Mouse (Mus musculus) forebrain, embryonic 10.5 days (tissue): ENCODE measurements around the gene Hlx. TPM values are rescaled to one million over a fixed set of nuclear protein-coding genes. Genes with fewer than 3 reads are reported as not detected.

Experiments
- DNase-seq: peaks from one replicate; pipeline ENCODE4 v3.0.0-alpha.2; 2017; ENCODE audit warnings: low spot score; ENCODE audit errors: extremely low spot score
- H3K27ac ChIP-seq: fragments of 300-500 bp; sonication (generic); 2 replicates; pipeline ENCODE4 v1.5.1; 2016; ENCODE audit warnings: mild to moderate bottlenecking
- H3K27me3 ChIP-seq: fragments of 300-500 bp; sonication (generic); 2 replicates; pipeline ENCODE4 v1.6.1; 2016; ENCODE audit warnings: mild to moderate bottlenecking; ENCODE audit not compliant: poor library complexity, severe bottlenecking
- H3K36me3 ChIP-seq: fragments of 300-500 bp; sonication (generic); replicated peaks from 2 replicates; pipeline ENCODE4 v1.6.1; 2016; ENCODE audit warnings: mild to moderate bottlenecking, moderate library complexity
- H3K4me1 ChIP-seq: fragments of 300-500 bp; sonication (generic); 2 replicates; pipeline ENCODE4 v1.6.1; 2016
- H3K4me3 ChIP-seq: fragments of 300-500 bp; sonication (generic); 2 replicates; pipeline ENCODE4 v1.5.1; 2016; ENCODE audit warnings: mild to moderate bottlenecking, moderate library complexity
- H3K9me3 ChIP-seq: fragments of 300-500 bp; sonication (generic); 2 replicates; pipeline ENCODE4 v1.6.1; 2016; ENCODE audit warnings: mild to moderate bottlenecking, moderate library complexity
- WGBS: fragments of 180-500 bp; shearing (Covaris S2); methylation state at CpG from one replicate; pipeline ENCODE4 v1.1.7; 2016; 5-methylcytosine and 5-hydroxymethylcytosine counted together
- polyA plus RNA-seq: library from polyadenylated mRNA; unstranded; fragments of >200 nt; fragmentation: Nextera tagmentation; extraction: Ambion mirVana; gene quantifications from 2 replicates; pipeline ENCODE4 v1.2.1, GENCODE M21; 2016

The Hlx gene
- polyA plus RNA-seq, 1 experiment from 2014 or later = 3.2 TPM

GRCm38 (mm10) chr1:184729357-184730140, 2.9 kb downstream of the Hlx start:
- no peaks in the 10 kb centered on the region for H3K9me3 ChIP-seq
- no peak for DNase-seq
- WGBS = 1% methylated on average over 19 of the region's 19 CpGs
- peaks cover 31% of the 10 kb centered on the region for H3K4me1 ChIP-seq
- no peaks in the 10 kb centered on the region for H3K36me3 ChIP-seq
- H3K27me3 ChIP-seq = peaks cover 99% of the 10 kb centered on the region
- H3K4me3 ChIP-seq = peak overlapping the region; percentile 63; the same call in 1 of the 2 replicates
- no peak overlapping the region for H3K27ac ChIP-seq

- WGBS = 5% methylated on average over 6 of the region's 6 CpGs
- Histone ChIP-seq H3K36me3 (no peaks in the 10 kb centered on the region), H3K27ac (no peak overlapping the region), H3K27me3 (peaks cover 99% of the 10 kb centered on the region), H3K4me1 (peaks cover 31% of the 10 kb centered on the region), H3K4me3 (no peak overlapping the region), H3K9me3 (no peaks in the 10 kb centered on the region)
- DNase-seq = no peak
Measured at GRCm38 (mm10) chr1:184728561-184729115, 3.8 kb downstream of the Hlx start.

DNA sequence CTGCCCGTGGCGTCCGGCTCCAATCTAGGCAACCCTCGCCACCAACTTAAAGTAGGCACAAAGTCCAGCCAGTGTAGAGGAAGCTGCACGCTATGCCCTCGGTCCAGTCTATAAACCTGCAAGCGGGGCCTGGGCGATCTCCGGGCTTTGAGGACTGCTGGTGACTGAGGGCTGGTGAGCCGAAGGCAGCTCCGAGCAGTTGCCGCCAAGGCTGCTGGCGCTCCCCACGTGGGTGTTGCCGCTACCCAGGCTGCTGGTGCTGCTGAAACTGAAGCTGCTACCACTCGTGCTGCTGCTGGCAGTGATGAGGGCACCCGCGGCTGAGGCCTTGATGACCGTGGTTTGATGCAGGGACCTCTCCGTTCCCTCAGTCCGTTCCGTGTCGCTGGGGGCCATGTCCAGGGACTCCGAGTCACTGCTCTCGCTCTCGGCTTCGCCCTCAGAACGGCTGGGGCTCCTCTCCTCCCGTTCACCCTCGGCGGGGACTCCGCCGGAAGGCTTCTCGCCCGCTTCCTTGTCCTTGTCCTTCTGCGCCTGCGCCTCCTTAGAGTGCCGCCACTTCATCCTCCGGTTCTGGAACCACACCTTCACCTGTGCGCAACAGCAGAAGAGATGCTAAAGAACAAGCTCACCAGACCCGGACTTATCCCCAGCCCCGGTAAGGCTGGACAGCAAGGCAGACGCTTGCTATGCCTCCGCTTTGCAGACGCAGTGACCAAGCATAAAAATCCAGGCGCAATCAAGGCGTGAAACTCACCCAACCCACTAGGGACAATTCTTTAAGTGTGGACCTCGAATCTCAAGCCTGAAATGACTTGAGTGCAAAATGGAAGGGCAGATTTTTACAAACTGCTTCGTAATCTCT, 4.8 kb downstream of the Hlx start:
- WGBS = 1% methylated on average over 49 of the region's 49 CpGs
- H3K4me3 ChIP-seq = peak overlapping the region; percentile 48

GRCm38 (mm10) chr1:184726576-184727300, 5.7 kb downstream of the Hlx start:
- Histone ChIP-seq H3K27me3 (peaks cover 100% of the 10 kb centered on the region), H3K36me3 (no peaks in the 10 kb centered on the region), H3K9me3 (no peaks in the 10 kb centered on the region), H3K4me3 (peak overlapping the region; percentile 48), H3K27ac (no peak overlapping the region), H3K4me1 (peaks cover 17% of the 10 kb centered on the region)
- no peak for DNase-seq
- WGBS = 2% methylated on average over 16 of the region's 16 CpGs

More for the DNA sequence above, 4.8 kb downstream of the Hlx start:
- H3K4me1 ChIP-seq = peaks cover 23% of the 10 kb centered on the region
- DNase-seq = peak; percentile 69
- H3K27ac ChIP-seq = no peak overlapping the region
- H3K36me3 ChIP-seq = no peaks in the 10 kb centered on the region
- H3K9me3 ChIP-seq = no peaks in the 10 kb centered on the region
- peaks cover 99% of the 10 kb centered on the region for H3K27me3 ChIP-seq

DNA sequence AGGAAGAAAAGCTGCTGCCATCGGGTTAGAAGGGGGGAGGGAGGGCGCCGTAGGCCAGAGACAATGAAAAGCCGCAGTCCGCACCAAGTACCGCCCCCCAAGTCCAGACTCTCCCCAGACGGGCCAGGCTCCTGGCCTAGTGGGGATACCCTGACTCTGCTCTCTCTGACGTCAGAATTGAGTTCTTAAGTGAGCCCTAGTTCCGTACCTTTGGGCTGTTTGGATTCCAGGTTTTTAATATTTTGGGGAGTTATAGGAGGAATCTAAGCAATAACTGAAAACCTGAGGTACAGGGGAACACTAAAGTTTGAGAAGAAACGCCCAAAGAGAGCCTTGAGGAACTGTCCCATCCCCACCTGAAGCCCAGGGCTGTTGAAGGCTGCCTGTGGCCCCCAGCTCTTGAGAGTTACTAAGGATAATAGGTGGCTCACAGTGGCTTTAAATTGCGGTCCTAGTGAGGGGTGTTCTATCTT, 7.1 kb downstream of the Hlx start:
- H3K4me1 ChIP-seq = peaks cover 12% of the 10 kb centered on the region
- H3K27me3 ChIP-seq = peaks cover 100% of the 10 kb centered on the region
- H3K36me3 ChIP-seq = no peaks in the 10 kb centered on the region
- no peak overlapping the region for H3K27ac ChIP-seq
- H3K9me3 ChIP-seq = no peaks in the 10 kb centered on the region
- no peak overlapping the region for H3K4me3 ChIP-seq
- DNase-seq = no peak
- WGBS = under 1% methylated on average over 11 of the region's 11 CpGs

- under 1% methylated on average over 23 of the region's 23 CpGs for WGBS
- H3K27me3 ChIP-seq = peaks cover 100% of the 10 kb centered on the region
- H3K4me1 ChIP-seq = peaks cover 12% of the 10 kb centered on the region
- H3K27ac ChIP-seq = no peak overlapping the region
- H3K9me3 ChIP-seq = no peaks in the 10 kb centered on the region
- no peaks in the 10 kb centered on the region for H3K36me3 ChIP-seq
- no peak overlapping the region for H3K4me3 ChIP-seq
- DNase-seq = no peak
Measured at GRCm38 (mm10) chr1:184724551-184725317, 7.7 kb downstream of the Hlx start.

DNA sequence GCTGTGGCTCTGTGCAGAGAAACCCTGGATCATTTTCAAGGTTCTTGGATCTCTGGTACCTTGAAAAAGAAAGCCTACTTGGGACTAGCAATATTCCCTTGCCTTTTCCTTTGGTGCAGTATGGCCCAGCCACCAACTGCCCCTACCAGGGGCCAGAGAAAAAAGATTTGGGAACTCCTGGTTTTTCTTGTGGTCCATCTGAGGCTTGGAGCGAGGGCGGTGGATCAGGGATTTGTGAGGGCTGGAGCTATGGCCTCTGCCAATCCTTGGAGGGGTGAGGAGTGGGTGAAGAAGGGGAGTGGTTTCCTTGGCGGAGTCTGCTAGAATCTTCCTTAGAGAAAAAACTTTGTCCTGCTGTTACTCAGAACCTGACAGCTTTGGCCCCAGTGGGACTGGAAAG, 8.5 kb downstream of the Hlx start:
- no peak for DNase-seq

GRCm38 (mm10) chr1:184721121-184721520, 11.3 kb downstream of the Hlx start:
- H3K9me3 ChIP-seq = no peaks in the 10 kb centered on the region
- peaks cover 22% of the 10 kb centered on the region for H3K4me1 ChIP-seq
- H3K4me3 ChIP-seq = no peak overlapping the region
- H3K36me3 ChIP-seq = no peaks in the 10 kb centered on the region
- WGBS = 2% methylated on average over 9 of the region's 9 CpGs
- H3K27ac ChIP-seq = no peak overlapping the region
- no peak for DNase-seq
- H3K27me3 ChIP-seq = peaks cover 100% of the 10 kb centered on the region

More for the DNA sequence above, 8.5 kb downstream of the Hlx start:
- WGBS = 4% methylated on average over 3 of the region's 3 CpGs
- no peak overlapping the region for H3K27ac ChIP-seq
- no peak overlapping the region for H3K4me3 ChIP-seq
- peaks cover 100% of the 10 kb centered on the region for H3K27me3 ChIP-seq
- H3K4me1 ChIP-seq = peaks cover 12% of the 10 kb centered on the region
- no peaks in the 10 kb centered on the region for H3K9me3 ChIP-seq
- H3K36me3 ChIP-seq = no peaks in the 10 kb centered on the region

DNA sequence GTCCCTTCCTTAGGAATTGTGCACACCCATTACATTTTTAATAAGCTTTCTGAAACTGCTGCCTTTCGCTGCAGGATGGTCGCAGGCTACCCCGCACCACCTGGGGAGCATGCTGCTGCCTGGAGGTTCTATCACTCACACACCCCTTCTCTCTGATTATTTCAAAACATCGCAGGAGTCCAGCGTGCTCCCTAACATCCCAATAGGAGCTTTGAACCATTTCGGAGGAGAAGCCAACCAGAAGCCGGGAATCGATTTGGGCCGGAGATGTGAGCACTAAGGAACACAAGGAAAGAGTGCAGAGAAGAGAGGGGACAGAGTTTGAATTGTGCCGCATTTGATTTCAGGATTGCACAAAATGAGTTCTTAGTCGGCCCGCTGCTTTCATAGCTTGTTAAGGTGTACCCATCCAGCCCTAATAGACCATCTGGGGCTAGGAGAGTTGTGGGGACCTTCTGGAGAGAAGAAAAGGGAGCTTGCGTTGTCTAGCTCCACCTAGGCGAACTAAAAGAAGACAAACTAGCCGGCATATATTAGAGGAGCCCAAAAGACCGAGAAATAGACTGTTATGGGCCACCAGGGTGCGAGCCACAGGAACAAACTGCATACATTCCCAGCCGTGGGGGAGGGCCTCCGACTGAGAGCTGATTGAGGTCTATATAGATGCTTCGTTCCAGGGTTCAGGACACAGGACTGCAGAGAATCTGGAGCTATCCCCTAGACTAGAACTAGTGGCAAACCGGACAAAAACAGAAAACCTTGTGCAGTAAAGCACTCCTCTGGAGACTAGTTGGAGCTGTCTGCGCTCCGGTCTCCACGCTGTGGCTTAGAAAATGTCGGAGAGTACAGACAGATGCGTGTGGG, 12.0 kb downstream of the Hlx start:
- H3K4me3 ChIP-seq = no peak overlapping the region
- H3K36me3 ChIP-seq = no peaks in the 10 kb centered on the region
- DNase-seq = peak; percentile 29
- 2% methylated on average over 26 of the region's 26 CpGs for WGBS
- H3K27ac ChIP-seq = no peak overlapping the region
- H3K9me3 ChIP-seq = no peaks in the 10 kb centered on the region
- peaks cover 22% of the 10 kb centered on the region for H3K4me1 ChIP-seq
- H3K27me3 ChIP-seq = peaks cover 100% of the 10 kb centered on the region

DNA sequence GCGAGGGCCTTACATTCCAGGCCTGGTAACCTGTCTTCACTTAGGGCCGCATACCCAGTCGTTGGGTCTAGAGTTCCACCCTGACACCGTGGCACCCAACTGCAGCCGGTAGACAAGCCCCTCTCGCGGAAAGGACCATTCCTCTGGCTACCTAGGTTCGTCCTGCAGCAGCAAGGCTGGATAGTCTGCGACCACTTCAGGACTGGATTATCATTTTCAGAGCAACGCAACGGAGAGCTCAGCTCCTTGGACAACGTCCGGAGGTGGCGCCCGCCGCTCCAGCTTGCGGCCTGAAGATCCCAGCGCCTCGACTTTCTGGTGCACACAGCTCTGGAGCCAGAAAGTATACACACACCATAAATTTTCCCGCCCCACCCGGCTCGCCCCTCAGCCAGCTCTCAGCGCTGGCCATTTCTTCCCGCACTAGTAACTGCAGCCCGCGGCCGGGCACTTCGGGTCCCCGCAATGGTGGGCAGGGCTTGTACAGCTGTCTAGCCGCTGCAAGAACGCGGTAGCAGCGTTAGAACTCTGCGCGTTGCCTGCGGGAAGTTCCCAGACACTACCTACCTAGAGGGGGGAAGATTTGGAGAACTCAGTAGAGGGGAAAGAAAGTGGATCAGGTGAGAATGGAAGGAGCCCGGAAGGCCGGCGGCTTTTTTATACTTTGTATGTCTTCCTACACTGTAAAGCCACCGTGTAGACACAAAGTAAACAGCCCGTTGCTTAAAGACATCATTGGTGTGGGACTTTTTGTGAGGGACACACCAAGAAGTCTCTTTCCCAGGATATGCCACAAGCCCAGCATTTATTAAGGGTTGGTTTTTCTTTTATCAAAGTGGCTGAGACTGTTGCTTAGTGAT, 13.9 kb downstream of the Hlx start:
- H3K4me3 ChIP-seq = peak overlapping the region; percentile 20; the same call in 1 of the 2 replicates
- no peaks in the 10 kb centered on the region for H3K9me3 ChIP-seq
- DNase-seq = peak; percentile 50
- no peak overlapping the region for H3K27ac ChIP-seq
- H3K4me1 ChIP-seq = peaks cover 22% of the 10 kb centered on the region
- WGBS = under 1% methylated on average over 41 of the region's 41 CpGs
- peaks cover 100% of the 10 kb centered on the region for H3K27me3 ChIP-seq
- H3K36me3 ChIP-seq = no peaks in the 10 kb centered on the region
